Mouse (Mus musculus) embryo, embryonic 11.5 days (tissue): ENCODE data around the gene Dbnl.

Experiments
- DNase-seq: peaks from one replicate; pipeline ENCODE4 v3.0.0-alpha.2; 2012; ENCODE audit warnings: low read depth, low spot score

Gene Dbnl

GRCm38 (mm10) chr11:5837251-5838246 lies 49.3 kb downstream of the Dbnl start, which contains the start of gene Polm:
Gene Polm (minus strand): TSS chr11:5838016.
- peak; percentile 90 for DNase-seq

- DNase-seq = no peak
Observed at GRCm38 (mm10) chr11:5840346-5840745, 52.1 kb downstream of the Dbnl start.

- no peak for DNase-seq
Observed at GRCm38 (mm10) chr11:5841751-5842150, 53.5 kb downstream of the Dbnl start.

GRCm38 (mm10) chr11:5843131-5843530 lies 54.8 kb downstream of the Dbnl start:
- DNase-seq = no peak

- no peak for DNase-seq
Observed at GRCm38 (mm10) chr11:5846639-5847345, 58.5 kb downstream of the Dbnl start.

GRCm38 (mm10) chr11:5848741-5849140 lies 60.5 kb downstream of the Dbnl start:
- no peak for DNase-seq

GRCm38 (mm10) chr11:5849316-5849715 lies 61.0 kb downstream of the Dbnl start:
- DNase-seq = no peak

- no peak for DNase-seq
Observed at GRCm38 (mm10) chr11:5850452-5850851, 62.2 kb downstream of the Dbnl start.
